Mouse (Mus musculus) adrenal gland, adult 8-10 months (tissue): ENCODE results near the gene Uqcr10. TPM values are rescaled to one million over a fixed set of nuclear protein-coding genes. Genes with fewer than 3 reads are reported as not detected.

ENCODE experiments used
- DNase-seq: peaks from one replicate; pipeline ENCODE4 v3.0.0; 2022
- total RNA-seq, 4 experiments: library from RNA; stranded (reverse); gene quantifications; 2 replicates each; pipeline ENCODE4 v1.2.4; 2022

Gene Uqcr10
- total RNA-seq, 4 experiments from 2014 or later = 587 to 783 (median 663) TPM

DNA sequence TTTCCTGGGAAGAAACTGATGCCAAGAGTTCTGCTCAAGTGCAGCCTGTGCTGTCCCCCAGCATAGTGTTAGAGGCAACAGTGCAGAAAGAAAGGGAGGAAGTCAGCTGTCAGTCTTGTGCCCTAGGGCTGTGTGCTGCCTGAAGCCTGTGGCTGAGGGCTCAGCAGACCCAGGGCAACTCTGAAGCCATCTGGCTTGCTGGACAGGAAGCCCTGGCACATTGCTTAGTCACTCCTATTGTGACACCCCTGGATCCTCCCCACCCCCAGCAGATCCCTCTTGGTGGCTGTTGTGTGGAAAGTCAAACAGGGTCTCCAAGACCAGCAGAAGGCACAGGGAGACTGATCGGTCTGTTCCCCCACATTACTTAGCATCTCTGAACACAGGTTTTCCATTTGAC is 29.5 kb downstream of the Uqcr10 start:
- DNase-seq = no peak

DNA sequence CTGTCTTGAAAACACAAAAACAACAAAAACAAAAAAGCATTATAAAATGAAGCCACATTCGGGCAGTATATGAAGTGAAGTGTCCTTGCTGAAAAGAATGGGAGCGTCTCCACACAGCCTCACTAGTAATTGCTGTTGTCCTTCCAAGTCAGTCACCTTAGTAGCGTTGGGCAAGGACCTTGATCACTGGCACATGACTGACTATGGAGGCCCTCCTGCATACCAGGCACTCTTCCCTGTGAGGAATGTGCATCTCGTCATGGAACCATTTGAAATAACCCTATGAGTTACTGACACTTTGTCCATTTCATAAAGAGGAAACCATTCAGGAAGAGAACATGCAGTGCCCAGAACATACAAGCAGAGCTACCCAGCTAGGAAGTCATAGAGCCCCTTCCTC is 32.4 kb downstream of the Uqcr10 start:
- DNase-seq = no peak

DNA sequence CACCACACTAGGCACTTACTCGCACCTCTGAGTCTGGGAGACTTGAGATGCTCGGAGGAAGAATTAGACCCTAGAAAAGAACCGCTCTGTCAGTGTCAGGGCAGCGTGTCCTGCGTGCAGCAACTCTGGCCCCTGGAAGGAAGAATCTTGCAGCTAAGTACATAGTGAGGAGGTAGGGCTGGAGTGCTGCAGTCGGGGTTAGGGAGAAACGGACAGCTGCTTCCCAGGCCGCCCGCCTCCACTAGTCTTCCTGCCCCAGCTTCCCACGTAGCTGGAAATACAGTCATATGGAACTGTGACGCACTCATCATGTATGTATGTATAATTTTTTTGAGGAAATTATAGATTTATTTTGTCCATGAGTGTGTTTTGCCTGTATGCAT is 41.7 kb downstream of the Uqcr10 start:
- DNase-seq = no peak

DNA sequence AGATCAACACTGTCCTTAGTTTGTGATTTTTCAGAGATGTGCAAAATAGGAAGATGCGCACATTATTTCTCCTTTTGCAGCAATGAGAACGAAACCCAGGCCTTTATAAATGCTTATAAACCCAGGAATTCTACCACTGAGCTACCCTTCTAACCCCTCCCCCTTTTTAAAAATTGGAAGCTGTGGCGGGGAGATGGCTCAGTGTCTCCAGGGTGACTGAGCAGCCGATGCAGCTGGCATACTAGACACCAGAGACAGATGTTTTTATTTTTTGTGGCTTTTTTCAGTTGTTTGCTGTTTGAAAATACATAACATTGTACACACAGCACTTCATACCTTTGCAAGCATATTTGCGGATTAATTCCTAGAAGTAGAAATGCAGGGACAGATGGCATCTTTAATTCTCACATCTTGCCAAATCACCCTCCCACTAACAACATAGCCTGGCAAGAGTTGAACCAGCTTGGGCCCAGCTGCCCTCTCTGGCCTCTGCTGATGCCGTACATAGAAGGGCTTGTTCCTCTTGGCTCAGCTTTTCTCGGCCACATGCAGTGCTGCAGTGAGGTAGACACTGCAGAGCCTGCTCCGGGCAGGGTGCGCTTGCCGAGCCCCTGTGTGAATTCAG is 42.2 kb downstream of the Uqcr10 start:
- no peak for DNase-seq

DNA sequence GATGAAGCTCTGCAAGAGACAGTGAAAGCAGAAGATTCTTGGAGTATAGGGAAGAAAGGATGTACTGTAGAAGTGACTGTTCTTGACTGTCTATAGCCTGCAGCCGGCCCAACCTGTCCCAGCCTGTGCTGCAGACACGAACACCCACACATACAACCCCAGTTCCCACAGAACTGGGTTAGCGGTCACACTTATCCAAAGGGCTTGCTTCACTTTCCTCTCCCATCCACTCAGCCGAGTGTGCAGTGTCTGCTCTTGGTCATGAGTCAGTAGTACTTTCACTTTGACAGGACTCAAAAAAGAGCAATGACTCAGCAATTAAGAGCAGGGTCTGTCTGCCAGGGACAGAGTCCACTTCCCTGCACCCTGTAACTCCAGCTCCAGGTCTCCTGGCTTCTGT is 42.8 kb downstream of the Uqcr10 start:
- DNase-seq = no peak

DNA sequence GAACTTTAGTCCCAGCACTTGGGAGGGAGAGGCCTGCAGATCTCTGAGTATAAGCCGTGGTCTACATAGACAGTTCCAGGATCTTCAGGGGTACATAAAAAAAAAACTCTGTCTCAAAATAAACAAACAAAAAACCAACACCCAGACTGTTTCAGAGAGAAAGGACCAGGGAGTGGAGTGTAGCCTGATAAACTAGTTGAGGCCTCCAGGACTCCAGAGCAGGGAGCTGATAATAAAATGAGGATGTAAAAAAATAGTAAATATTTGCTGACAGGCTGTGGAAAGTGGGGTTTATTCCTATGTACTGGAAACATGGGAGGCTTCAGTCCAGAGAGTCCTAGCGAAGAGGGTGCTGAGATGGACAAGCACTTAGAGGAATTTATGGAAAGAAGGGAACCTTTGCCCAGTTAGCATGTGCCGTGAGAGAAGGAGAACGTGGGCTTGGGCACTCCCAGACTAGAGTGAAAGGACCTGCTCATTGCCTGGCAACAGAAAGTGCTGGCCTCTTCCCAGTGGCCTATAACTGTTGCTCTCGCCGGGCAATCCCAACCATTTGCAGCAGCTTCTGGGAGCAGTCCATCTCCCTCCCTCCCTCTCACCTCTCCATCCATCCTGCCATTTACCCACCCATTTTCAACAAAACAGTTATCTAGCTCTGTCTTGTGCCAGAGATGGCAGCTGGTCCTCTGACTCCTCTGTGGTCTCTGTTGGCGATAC is 43.7 kb downstream of the Uqcr10 start:
- DNase-seq = no peak

DNA sequence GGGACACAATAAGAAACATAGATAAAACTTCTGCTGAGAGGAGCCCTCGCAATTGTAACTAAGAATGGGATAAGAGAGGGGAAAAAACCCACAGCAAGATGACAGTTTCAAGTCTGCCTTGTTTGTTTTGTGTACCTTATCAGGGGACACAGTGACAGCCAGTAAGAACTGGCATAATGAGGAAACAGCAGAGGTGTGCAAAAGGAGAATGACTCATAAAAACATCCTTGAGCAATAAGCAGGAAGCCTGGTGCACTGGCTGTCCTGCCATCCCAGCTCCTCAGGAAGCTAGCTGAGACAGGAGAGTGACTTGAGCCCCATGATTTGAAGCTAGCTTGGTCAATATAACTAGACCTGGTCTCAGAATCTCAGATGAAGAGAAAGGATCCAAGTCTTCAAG is 44.3 kb downstream of the Uqcr10 start:
- no peak for DNase-seq

Other genes starting within 250 kb of the Uqcr10 start
- gene Mtmr3, start 109.5 kb downstream of the Uqcr10 start, total RNA-seq = 10 to 100 TPM; 60.9 to 82.3 (median 74.2) TPM
- not detected for gene Gm11032, start 84.3 kb downstream of the Uqcr10 start, total RNA-seq
- gene Ascc2, start 66.6 kb downstream of the Uqcr10 start, total RNA-seq = 10 to 100 TPM; 51.6 to 58.6 (median 54.9) TPM
- gene Zmat5, start 336 bp upstream of the Uqcr10 start, total RNA-seq = 10 to 100 TPM; 46.3 to 69.2 (median 59.1) TPM
- under 1 TPM in 3 of 4 experiments, not detected in 1; 0.12 to 0.86 (median 0.14) TPM for gene Cabp7, start 42.4 kb upstream of the Uqcr10 start, total RNA-seq
- 100 to 1,000 TPM in 2 of 4 experiments, 10 to 100 TPM in 2; 82.7 to 196 (median 122) TPM for gene Nf2, start 145.2 kb upstream of the Uqcr10 start, total RNA-seq
- gene Nipsnap1, start 169.6 kb upstream of the Uqcr10 start, total RNA-seq = 10 to 100 TPM; 32.7 to 66.5 (median 46.1) TPM
- 10 to 100 TPM; 30.8 to 35.1 (median 33.8) TPM for gene Thoc5, start 191.0 kb upstream of the Uqcr10 start, total RNA-seq
- 1 to 10 TPM; 1.8 to 2.7 (median 2.3) TPM for gene Nefh, start 243.7 kb upstream of the Uqcr10 start, total RNA-seq